15 mouse cellular contexts compared by ENCODE assay signal in genomic region chr16:39706131-39706530, GRCm38 (mm10).
"Had no signal": no experiment of that assay in that cellular context is flagged by ENCODE, and none has a peak within 500 bp of the region (broad histone marks: within the 10 kb centered on the region; RNA-seq: fewer than 3 reads in every experiment).

No protein-coding gene starts in this region.

- H3K9ac ChIP-seq: neural tube, embryonic 15.5 days; stomach, embryonic 15.5 days had no signal

- H3K9me3 ChIP-seq: neural tube, embryonic 15.5 days; stomach, embryonic 15.5 days had no signal

- H3K4me1 ChIP-seq: neural tube, embryonic 15.5 days; stomach, embryonic 15.5 days had no signal

- H3K27ac ChIP-seq: neural tube, embryonic 15.5 days; stomach, embryonic 15.5 days; stomach, postnatal 0 days had no signal

- H3K36me3 ChIP-seq: neural tube, embryonic 15.5 days; stomach, embryonic 15.5 days had no signal

- H3K4me3 ChIP-seq: neural tube, embryonic 15.5 days; stomach, embryonic 15.5 days had no signal

- DNase-seq: retina, postnatal 1 day; right cerebral cortex, adult 18-20 months; right cerebral cortex, postnatal 14 days; right cerebral cortex, postnatal 25 days; right cerebral cortex, postnatal 4 days; spleen, adult 18-20 months; thymus, adult 18-20 months; thymus, adult 2 months; thymus, postnatal 14 days; thymus, postnatal 25 days; thymus, postnatal 36 days; thymus, postnatal 4 days had no signal

- H3K27me3 ChIP-seq: neural tube, embryonic 15.5 days; stomach, embryonic 15.5 days had no signal

- H3K4me2 ChIP-seq: neural tube, embryonic 15.5 days; stomach, embryonic 15.5 days had no signal
